Mouse (Mus musculus): Measurements from ENCODE around the gene Dohh. TPM values are rescaled to one million over a fixed set of nuclear protein-coding genes. Genes with fewer than 3 reads are reported as not detected.

Dohh gene
- total and polyA plus RNA-seq, 3 experiments: 78.2 to 131 (median 81.7) TPM

- peak overlapping the region; percentile 75 to 97 (median 90) for H3K4me3 ChIP-seq (replicated peaks in 1 of 3; ENCODE audit: low read depth in 2 of 3, low read length in 2 of 3, poor library complexity in 1 of 3)
- in situ Hi-C loops (cut with MboI; ENCODE audit: low pct_ligation_motif_present, low pct_unique_long_range_greater_than_20kb, low sequenced_read_pairs) (no loop called here), dilution Hi-C loops (cut with MboI; ENCODE audit: extremely low pct_ligation_motif_present, extremely low pct_unique_long_range_greater_than_20kb, low sequenced_read_pairs) (no loop called here)
- H3K4me1 ChIP-seq (ENCODE audit: control insufficient read depth in 1 of 2, insufficient read depth in 2 of 2): peaks cover 5 to 42% of the 10 kb centered on the region in 2 experiments; a peak in 3 of 4 replicates
- H3K9ac ChIP-seq (ENCODE audit: insufficient read depth, low read depth): peak overlapping the region; percentile 90
- H3K27me3 ChIP-seq (replicated peaks): no peaks in the 10 kb centered on the region
- TF ChIP-seq ZNF384 (IDR thresholded peaks at IDR 0.05; ENCODE audit: low read depth, low read length) (no peak), NELFE (IDR thresholded peaks at IDR 0.05; ENCODE audit: low read depth, low read length) (no peak), E2F4 (IDR thresholded peaks at IDR 0.05; ENCODE audit: insufficient replicate concordance, low read depth, low read length) (no peak), MAZ (IDR thresholded peaks at IDR 0.05; ENCODE audit: low read depth, low read length) (no peak), USF1 (IDR thresholded peaks at IDR 0.05; ENCODE audit: low read depth, low read length) (no peak), CHD2 (IDR thresholded peaks at IDR 0.05; ENCODE audit: low read length) (no peak), ZC3H11A (IDR thresholded peaks at IDR 0.05; ENCODE audit: low read depth, low read length) (no peak), HCFC1 (IDR thresholded peaks at IDR 0.05; ENCODE audit: low read depth, low read length) (no peak), SMC3 (IDR thresholded peaks at IDR 0.05; ENCODE audit: low read depth, low read length) (no peak), POLR2A (IDR thresholded peaks at IDR 0.05; ENCODE audit: low read depth, low read length) (no peak), CHD1 (IDR thresholded peaks at IDR 0.05; ENCODE audit: low read depth, low read length) (no peak), UBTF (IDR thresholded peaks at IDR 0.05; ENCODE audit: low read depth, low read length) (no peak), TCF12 (IDR thresholded peaks at IDR 0.05; ENCODE audit: low read depth, low read length) (no peak), JUN (IDR thresholded peaks at IDR 0.05; ENCODE audit: insufficient read depth, low read depth, low read length) (no peak)
- H3K79me2 ChIP-seq (replicated peaks; ENCODE audit: control insufficient read depth, extremely low read depth, insufficient read depth, poor library complexity, severe bottlenecking): peaks cover 36% of the 10 kb centered on the region
- no peak for DNase-seq (ENCODE audit: extremely low read depth)
- H3K9me3 ChIP-seq (replicated peaks; ENCODE audit: low read length): no peaks in the 10 kb centered on the region
- H3K4me2 ChIP-seq (ENCODE audit: insufficient read depth, low read depth, poor library complexity, severe bottlenecking): peak overlapping the region; percentile 94
- peaks cover 24 to 31% of the 10 kb centered on the region in 2 experiments for H3K36me3 ChIP-seq (replicated peaks in 1 of 2; ENCODE audit: control insufficient read depth in 1 of 2, insufficient read depth in 1 of 2, low read length in 1 of 2)
- peak overlapping the region; percentile 29; the same call in 1 of the 2 replicates for H3K27ac ChIP-seq (ENCODE audit: insufficient read depth, low read depth)
These were observed 6.9 kb upstream of the Dohh start for GRCm38 (mm10) chr10:81377362-81377664.

GRCm38 (mm10) chr10:81377793-81378552 is 6.3 kb upstream of the Dohh start, which contains the start of gene Fzr1:
Fzr1 (minus strand) TSS chr10:81378516.
- dilution Hi-C loops (cut with MboI; ENCODE audit: extremely low pct_ligation_motif_present, extremely low pct_unique_long_range_greater_than_20kb, low sequenced_read_pairs) (no loop called here), in situ Hi-C loops (cut with MboI; ENCODE audit: low pct_ligation_motif_present, low pct_unique_long_range_greater_than_20kb, low sequenced_read_pairs) (no loop called here)

More at GRCm38 (mm10) chr10:81377793-81378552, 6.3 kb upstream of the Dohh start, which contains the start of gene Fzr1:
- Histone ChIP-seq H3K27me3 (replicated peaks) (no peaks in the 10 kb centered on the region), H3K4me1 (ENCODE audit: control insufficient read depth in 1 of 2, insufficient read depth in 2 of 2) (peaks cover 5 to 42% of the 10 kb centered on the region in 2 experiments; a peak in 3 of 4 replicates), H3K27ac (ENCODE audit: insufficient read depth, low read depth) (peak within 1 kb of the TSS; percentile 29), H3K9ac (ENCODE audit: insufficient read depth, low read depth) (peak within 1 kb of the TSS; percentile 90), H3K36me3 (replicated peaks in 1 of 2; ENCODE audit: control insufficient read depth in 1 of 2, insufficient read depth in 1 of 2, low read length in 1 of 2) (peaks cover 18 to 24% of the 10 kb centered on the region in 2 experiments), H3K9me3 (replicated peaks; ENCODE audit: low read length) (no peaks in the 10 kb centered on the region), H3K4me3 (replicated peaks in 1 of 3; ENCODE audit: low read depth in 2 of 3, low read length in 2 of 3, poor library complexity in 1 of 3) (peak within 1 kb of the TSS; percentile 75 to 97 (median 90)), H3K4me2 (ENCODE audit: insufficient read depth, low read depth, poor library complexity, severe bottlenecking) (peak within 1 kb of the TSS; percentile 94), H3K79me2 (replicated peaks; ENCODE audit: control insufficient read depth, extremely low read depth, insufficient read depth, poor library complexity, severe bottlenecking) (peaks cover 36% of the 10 kb centered on the region)
- DNase-seq (ENCODE audit: extremely low read depth): no peak
- TF ChIP-seq E2F4 (IDR thresholded peaks at IDR 0.05; ENCODE audit: insufficient replicate concordance, low read depth, low read length): no peak
- TF ChIP-seq NELFE (IDR thresholded peaks at IDR 0.05; ENCODE audit: low read depth, low read length): peak; percentile 11
- no peak for TF ChIP-seq UBTF (IDR thresholded peaks at IDR 0.05; ENCODE audit: low read depth, low read length)
- peak; percentile 64 for TF ChIP-seq POLR2A (IDR thresholded peaks at IDR 0.05; ENCODE audit: low read depth, low read length)

All from CH12.LX (cell line).